Mouse (Mus musculus) duodenum, adult 2 months (tissue): ENCODE results near the gene Clec11a. TPM values are rescaled to one million over a fixed set of nuclear protein-coding genes. Genes with fewer than 3 reads are reported as not detected.

Source experiments
- polyA plus RNA-seq: library from polyadenylated mRNA; depleted of rRNA; stranded (reverse); fragments of >200 nt; gene quantifications from 2 replicates; pipeline ENCODE4 v1.2.3, GENCODE M21; 2012; ENCODE audit warnings: low replicate concordance; rRNA removed

Clec11a gene
- 1.8 and 2.5 TPM in 2 replicates for polyA plus RNA-seq

GRCm38 (mm10) chr7:44306516-44307240, at the start of gene Clec11a:
Gene Clec11a, minus strand, starts transcription at chr7:44306902.

GRCm38 (mm10) chr7:44309475-44310284, 3.0 kb upstream of the Clec11a start, which contains the start of gene Shank1:
Gene Shank1, plus strand, starts transcription at chr7:44310253.

GRCm38 (mm10) chr7:44261147-44261546, 45.6 kb downstream of the Clec11a start, which contains the start of gene Gm15517:
Gene Gm15517, plus strand, starts transcription at chr7:44261447.

GRCm38 (mm10) chr7:44257278-44257677, 49.4 kb downstream of the Clec11a start, which contains the start of gene Acp4:
Gene Acp4, minus strand, starts transcription at chr7:44257378.

Other genes with a start within 250 kb of the Clec11a start
- gene Klk1b21, start 204.6 kb downstream of the Clec11a start, polyA plus RNA-seq, result not detected in 2 replicates
- not detected in 2 replicates for gene Klk1b22, start 194.2 kb downstream of the Clec11a start, polyA plus RNA-seq
- not detected in 2 replicates for gene Klk1b16, start 170.1 kb downstream of the Clec11a start, polyA plus RNA-seq
- gene Klk1b24, start 118.7 kb downstream of the Clec11a start, polyA plus RNA-seq, result 0.19 TPM in 1 of 2 replicates, not detected in the other
- 1.8 TPM in 1 of 2 replicates, not detected in the other for gene Klk1b3, start 108.7 kb downstream of the Clec11a start, polyA plus RNA-seq
- gene Klk1b4, start 99.5 kb downstream of the Clec11a start, polyA plus RNA-seq, result 5.1 TPM in 1 of 2 replicates, not detected in the other
- 0.65 and 5.5 TPM in 2 replicates for gene Klk1b5, start 91.0 kb downstream of the Clec11a start, polyA plus RNA-seq
- 81.1 and 870 TPM in 2 replicates for gene Klk1, start 81.5 kb downstream of the Clec11a start, polyA plus RNA-seq
- 0.08 TPM in 1 of 2 replicates, not detected in the other for gene Gm36864, start 70.7 kb downstream of the Clec11a start, polyA plus RNA-seq
- gene 1700028J19Rik, start 60.2 kb downstream of the Clec11a start, polyA plus RNA-seq, result 1.4 TPM in 2 replicates
- gene 2410002F23Rik, start 60.2 kb downstream of the Clec11a start, polyA plus RNA-seq, result 67.9 and 113 TPM in 2 replicates
- not detected in 2 replicates for gene Acp4, start 49.5 kb downstream of the Clec11a start, polyA plus RNA-seq
- 0.60 TPM in 1 of 2 replicates, not detected in the other for gene Gm15517, start 45.5 kb downstream of the Clec11a start, polyA plus RNA-seq
- 0.72 and 1.6 TPM in 2 replicates for gene Shank1, start 3.4 kb upstream of the Clec11a start, polyA plus RNA-seq
- 0.84 and 5.3 TPM in 2 replicates for gene Syt3, start 77.2 kb upstream of the Clec11a start, polyA plus RNA-seq
- gene 1700008O03Rik, start 78.9 kb upstream of the Clec11a start, polyA plus RNA-seq, result 0.92 and 1.2 TPM in 2 replicates
- 1.0 and 1.5 TPM in 2 replicates for gene Lrrc4b, start 122.1 kb upstream of the Clec11a start, polyA plus RNA-seq
- gene Aspdh, start 158.5 kb upstream of the Clec11a start, polyA plus RNA-seq, result 3.7 and 8.8 TPM in 2 replicates
- 114 and 135 TPM in 2 replicates for gene Josd2, start 161.1 kb upstream of the Clec11a start, polyA plus RNA-seq
- gene Emc10, start 189.6 kb upstream of the Clec11a start, polyA plus RNA-seq, result 308 and 370 TPM in 2 replicates
- 6.3 and 8.9 TPM in 2 replicates for gene Fam71e1, start 189.7 kb upstream of the Clec11a start, polyA plus RNA-seq
- gene Mybpc2, start 217.8 kb upstream of the Clec11a start, polyA plus RNA-seq, result not detected in 2 replicates
- 7.6 and 9.2 TPM in 2 replicates for gene Spib, start 225.2 kb upstream of the Clec11a start, polyA plus RNA-seq
- gene Pold1, start 241.9 kb upstream of the Clec11a start, polyA plus RNA-seq, result 42.0 and 46.0 TPM in 2 replicates
- gene Nr1h2, start 247.0 kb upstream of the Clec11a start, polyA plus RNA-seq, result 250 and 318 TPM in 2 replicates